Mouse (Mus musculus): ENCODE results near the gene Lsg1. TPM values are rescaled to one million over a fixed set of nuclear protein-coding genes. Genes with fewer than 3 reads are reported as not detected.

Lsg1 gene
- polyA plus RNA-seq (2014; fragmentation: Nextera tagmentation; extraction: Ambion mirVana) = 78.0 and 87.0 TPM in 2 replicates

DNA sequence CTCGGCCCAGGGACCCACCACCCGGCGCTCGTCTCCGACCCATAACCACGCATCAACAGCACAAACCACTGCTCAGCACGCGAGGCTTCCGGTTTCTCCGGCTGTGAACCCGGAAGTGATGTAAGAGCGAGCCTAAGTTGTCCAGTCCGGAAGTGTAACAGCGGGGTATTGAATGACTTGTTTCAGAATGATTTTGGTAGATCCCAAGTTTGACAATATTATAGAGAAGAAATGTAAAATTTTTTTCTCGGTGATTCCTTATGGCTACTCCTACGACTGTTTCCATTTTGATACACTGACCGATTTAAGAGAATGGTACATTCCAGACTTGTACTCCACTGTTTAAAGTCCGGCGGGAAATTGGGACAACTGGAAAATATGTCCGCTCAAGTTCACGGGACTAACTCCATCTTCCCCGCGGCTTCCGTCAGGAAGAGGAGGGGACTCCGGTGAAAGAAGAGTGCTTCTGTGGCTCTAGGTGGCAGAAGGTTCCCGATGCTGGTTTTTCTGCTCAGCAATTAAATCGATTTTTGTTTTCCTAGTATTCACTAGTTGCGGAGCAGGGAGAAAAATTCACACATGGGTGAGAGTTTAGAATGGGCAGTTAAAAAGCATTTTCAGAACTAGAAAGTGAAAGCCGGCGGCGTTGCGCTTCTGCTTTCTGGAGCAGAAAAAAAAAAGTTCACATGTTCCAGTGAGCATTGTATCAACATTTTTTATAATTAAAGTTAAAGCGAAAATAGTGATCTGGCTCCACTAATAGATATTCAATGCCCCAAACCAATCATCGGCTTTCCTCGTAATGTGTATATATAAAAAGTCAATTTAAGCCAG, at the start of gene Lsg1:
Gene Lsg1 (minus strand): TSS at position 99 of the 834 bp plus-strand sequence.
- peak; percentile 95 for DNase-seq (ENCODE audit: low spot score)
- Histone ChIP-seq H3K4me2 (ENCODE audit: low read depth, low read length) (peak within 1 kb of the TSS; percentile 81), H3K4me1 (ENCODE audit: control insufficient read depth, insufficient read depth, low read length) (no peaks in the 10 kb centered on the region), H3K9ac (replicated peaks; ENCODE audit: low read length) (peak within 1 kb of the TSS; percentile 77), H3K9me3 (replicated peaks; ENCODE audit: control insufficient read depth, low read length) (no peaks in the 10 kb centered on the region), H3K36me3 (replicated peaks; ENCODE audit: control insufficient read depth, insufficient read depth, low read depth, low read length) (peaks cover 5% of the 10 kb centered on the region; the same call in 1 of the 2 replicates), H3K27ac (replicated peaks; ENCODE audit: low read depth, low read length) (no peak within 1 kb of the TSS), H3K4me3 (ENCODE audit: low read depth, low read length) (peak within 1 kb of the TSS; percentile 82), H3K27me3 (ENCODE audit: control insufficient read depth, insufficient read depth, low read length) (no peaks in the 10 kb centered on the region)
- ATAC-seq (replicated peaks; ENCODE audit: insufficient number of reproducible peaks, low FRiP score, low TSS enrichment, low read depth) = peak; percentile 90
- WGBS = 5% methylated on average over 35 of the region's 35 CpGs

DNA sequence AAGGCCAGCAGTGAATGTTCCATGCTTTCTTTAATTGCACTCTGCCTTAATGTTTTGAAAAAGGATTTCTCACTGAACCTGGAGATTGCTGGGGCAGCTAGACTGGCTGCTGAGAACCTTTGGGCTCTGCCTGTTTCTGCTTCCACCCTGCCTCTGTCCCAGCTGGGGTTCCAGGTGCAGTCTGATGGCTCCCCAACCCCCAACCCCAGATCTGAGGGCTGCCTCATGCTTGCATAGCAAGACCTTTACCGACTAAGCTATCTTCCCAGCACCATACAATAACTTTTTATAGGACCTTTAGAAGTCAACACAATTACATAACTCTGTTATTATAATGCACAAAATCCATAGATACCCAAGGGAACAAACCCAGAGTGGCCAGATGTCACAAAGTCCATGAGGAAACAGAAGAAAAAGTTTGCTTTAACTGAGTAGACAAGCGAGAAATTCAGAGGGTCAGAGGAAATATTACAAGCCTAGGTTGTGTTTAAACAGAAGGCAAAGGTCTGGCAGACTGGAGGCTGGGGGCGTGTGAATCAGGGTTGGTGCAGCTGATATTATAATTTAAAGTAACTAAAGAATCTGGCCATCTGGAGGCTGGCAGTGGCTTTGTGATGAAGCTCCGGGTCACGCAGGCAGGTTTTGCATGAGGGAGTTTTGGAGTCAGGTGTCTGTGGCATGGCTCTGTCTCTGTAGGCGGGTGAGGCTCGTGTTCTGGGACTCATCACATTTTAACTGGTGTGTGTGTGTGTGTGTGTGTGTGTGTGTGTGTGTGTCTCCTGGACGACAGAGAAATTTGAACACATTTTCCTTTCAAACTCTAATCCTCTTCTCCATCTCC, 46.7 kb upstream of the Lsg1 start:
- no peak overlapping the region for H3K9ac ChIP-seq (replicated peaks; ENCODE audit: low read length)
- no peaks in the 10 kb centered on the region for H3K9me3 ChIP-seq (replicated peaks; ENCODE audit: control insufficient read depth, low read length)
- H3K4me1 ChIP-seq (ENCODE audit: control insufficient read depth, insufficient read depth, low read length) = no peaks in the 10 kb centered on the region
- WGBS = 44% methylated on average over 8 of the region's 8 CpGs
- H3K27ac ChIP-seq (replicated peaks; ENCODE audit: low read depth, low read length) = no peak overlapping the region
- ATAC-seq (replicated peaks; ENCODE audit: insufficient number of reproducible peaks, low FRiP score, low TSS enrichment, low read depth) = no peak
- H3K4me2 ChIP-seq (ENCODE audit: low read depth, low read length) = no peak overlapping the region
- DNase-seq (ENCODE audit: low spot score) = peak; percentile 33
- H3K27me3 ChIP-seq (ENCODE audit: control insufficient read depth, insufficient read depth, low read length) = no peaks in the 10 kb centered on the region
- no peak overlapping the region for H3K4me3 ChIP-seq (ENCODE audit: low read depth, low read length)
- H3K36me3 ChIP-seq (replicated peaks; ENCODE audit: control insufficient read depth, insufficient read depth, low read depth, low read length) = no peaks in the 10 kb centered on the region

DNA sequence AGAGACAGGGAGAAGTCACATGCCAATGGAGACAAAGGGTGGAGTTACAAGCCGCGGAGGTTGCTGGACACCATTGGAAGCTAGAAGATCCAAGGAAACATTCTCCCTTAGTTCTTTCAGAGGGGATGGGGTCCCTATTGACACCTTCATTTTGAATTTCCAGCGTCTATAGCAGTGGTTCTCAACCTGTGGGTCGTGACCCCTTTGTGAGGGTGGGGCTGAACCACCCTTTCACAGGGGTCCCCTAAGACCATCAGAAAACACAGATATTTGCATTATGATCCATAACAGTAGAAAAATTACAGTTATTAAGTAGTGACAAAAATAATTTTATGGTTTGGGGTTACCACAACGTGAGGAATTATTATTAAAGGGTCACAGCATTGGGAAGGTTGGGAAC, 42.1 kb upstream of the Lsg1 start:
- Histone ChIP-seq H3K9ac (replicated peaks; ENCODE audit: low read length) (no peak overlapping the region), H3K4me1 (ENCODE audit: control insufficient read depth, insufficient read depth, low read length) (no peaks in the 10 kb centered on the region), H3K4me3 (ENCODE audit: low read depth, low read length) (no peak overlapping the region), H3K4me2 (ENCODE audit: low read depth, low read length) (no peak overlapping the region), H3K9me3 (replicated peaks; ENCODE audit: control insufficient read depth, low read length) (no peaks in the 10 kb centered on the region), H3K36me3 (replicated peaks; ENCODE audit: control insufficient read depth, insufficient read depth, low read depth, low read length) (no peaks in the 10 kb centered on the region), H3K27me3 (ENCODE audit: control insufficient read depth, insufficient read depth, low read length) (no peaks in the 10 kb centered on the region), H3K27ac (replicated peaks; ENCODE audit: low read depth, low read length) (no peak overlapping the region)
- DNase-seq (ENCODE audit: low spot score) (no peak), ATAC-seq (replicated peaks; ENCODE audit: insufficient number of reproducible peaks, low FRiP score, low TSS enrichment, low read depth) (no peak)
- WGBS = 87% methylated on average over 5 of the region's 5 CpGs

DNA sequence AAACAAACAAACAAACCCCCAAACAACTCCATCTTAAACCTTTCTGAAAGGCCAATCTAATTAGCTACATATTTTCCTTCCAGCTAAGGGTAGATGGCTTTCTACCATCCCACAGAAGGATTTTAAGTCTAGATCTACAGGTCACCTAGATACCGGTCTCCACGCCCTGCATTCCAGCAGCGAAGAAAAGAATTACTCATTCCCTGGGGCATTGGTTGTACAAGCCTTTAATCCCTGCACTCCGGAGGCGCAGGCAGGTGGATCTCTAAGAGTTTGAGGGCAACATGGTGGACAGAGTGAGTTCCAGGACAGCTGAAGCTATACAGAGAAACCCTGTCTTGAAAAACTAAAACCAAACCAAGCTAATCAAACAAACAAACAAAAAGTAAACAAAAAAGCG, 41.0 kb upstream of the Lsg1 start:
- Histone ChIP-seq H3K9me3 (replicated peaks; ENCODE audit: control insufficient read depth, low read length) (no peaks in the 10 kb centered on the region), H3K4me2 (ENCODE audit: low read depth, low read length) (no peak overlapping the region), H3K27ac (replicated peaks; ENCODE audit: low read depth, low read length) (no peak overlapping the region), H3K4me3 (ENCODE audit: low read depth, low read length) (no peak overlapping the region), H3K36me3 (replicated peaks; ENCODE audit: control insufficient read depth, insufficient read depth, low read depth, low read length) (no peaks in the 10 kb centered on the region), H3K27me3 (ENCODE audit: control insufficient read depth, insufficient read depth, low read length) (no peaks in the 10 kb centered on the region), H3K4me1 (ENCODE audit: control insufficient read depth, insufficient read depth, low read length) (no peaks in the 10 kb centered on the region), H3K9ac (replicated peaks; ENCODE audit: low read length) (no peak overlapping the region)
- DNase-seq (ENCODE audit: low spot score) = no peak
- ATAC-seq (replicated peaks; ENCODE audit: insufficient number of reproducible peaks, low FRiP score, low TSS enrichment, low read depth) = no peak
- 33% methylated on average over 6 of the region's 6 CpGs for WGBS

DNA sequence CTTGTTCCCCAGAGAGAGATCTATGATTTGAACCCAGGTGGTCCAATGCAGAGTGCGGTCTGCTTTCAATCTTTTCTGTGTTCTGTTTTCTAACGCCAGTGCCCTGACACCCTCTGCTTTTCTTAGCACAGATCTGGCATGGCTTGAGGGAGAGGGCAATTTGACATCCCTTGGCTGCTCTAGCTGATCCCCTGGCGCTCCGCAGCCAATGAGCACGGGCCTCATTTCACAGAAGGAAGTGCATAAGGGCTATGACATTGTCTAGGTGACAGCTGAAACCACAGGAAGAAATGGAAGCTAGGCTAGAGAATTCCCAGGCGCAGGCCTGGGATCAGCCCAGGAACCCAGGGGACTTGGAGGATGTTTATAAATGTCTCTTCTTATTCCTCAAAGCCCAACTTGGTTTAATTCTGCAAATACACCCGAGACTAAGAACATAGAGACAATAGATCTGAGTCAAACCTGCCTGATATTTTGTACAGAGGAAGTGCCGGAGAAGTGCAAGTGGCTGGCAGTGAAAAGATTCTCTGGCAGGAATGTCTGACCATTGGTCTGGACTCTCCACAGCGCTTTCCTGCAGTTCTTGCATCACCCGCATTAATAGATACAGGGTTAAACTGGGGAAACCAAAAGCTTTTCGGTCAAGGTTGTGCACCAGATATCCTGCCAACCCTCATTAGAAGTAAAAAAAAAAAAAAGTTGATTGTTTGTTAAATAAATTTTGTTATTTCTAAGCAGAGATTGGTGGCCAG, 40.4 kb upstream of the Lsg1 start:
- DNase-seq (ENCODE audit: low spot score) (peak; percentile 55), ATAC-seq (replicated peaks; ENCODE audit: insufficient number of reproducible peaks, low FRiP score, low TSS enrichment, low read depth) (peak; percentile 67; the same call in 1 of the 2 replicates)
- Histone ChIP-seq H3K4me2 (ENCODE audit: low read depth, low read length) (no peak overlapping the region), H3K9ac (replicated peaks; ENCODE audit: low read length) (no peak overlapping the region), H3K4me3 (ENCODE audit: low read depth, low read length) (no peak overlapping the region), H3K27ac (replicated peaks; ENCODE audit: low read depth, low read length) (no peak overlapping the region), H3K36me3 (replicated peaks; ENCODE audit: control insufficient read depth, insufficient read depth, low read depth, low read length) (no peaks in the 10 kb centered on the region), H3K27me3 (ENCODE audit: control insufficient read depth, insufficient read depth, low read length) (no peaks in the 10 kb centered on the region), H3K9me3 (replicated peaks; ENCODE audit: control insufficient read depth, low read length) (no peaks in the 10 kb centered on the region), H3K4me1 (ENCODE audit: control insufficient read depth, insufficient read depth, low read length) (no peaks in the 10 kb centered on the region)
- WGBS = 57% methylated on average over 11 of the region's 11 CpGs

DNA sequence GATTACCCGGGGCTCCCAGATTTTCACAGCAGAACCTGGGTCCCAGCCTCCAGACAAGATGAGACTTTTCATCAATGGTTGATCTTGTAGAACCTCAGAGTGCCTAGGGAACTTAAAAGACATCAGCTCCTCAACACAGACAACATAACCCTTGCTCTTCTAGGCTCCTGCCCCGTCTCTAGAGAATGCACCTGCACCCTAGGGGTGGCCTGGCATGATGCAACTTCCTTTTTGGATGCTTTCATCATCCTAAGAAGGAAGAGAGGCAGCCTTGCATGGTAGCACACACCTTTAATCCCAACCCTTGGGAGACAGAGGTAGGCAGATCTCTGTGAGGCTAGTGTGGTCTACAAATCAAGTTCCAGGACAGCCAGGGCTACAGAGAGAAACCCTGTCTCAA, 37.2 kb upstream of the Lsg1 start:
- Histone ChIP-seq H3K4me2 (ENCODE audit: low read depth, low read length) (no peak overlapping the region), H3K9me3 (replicated peaks; ENCODE audit: control insufficient read depth, low read length) (no peaks in the 10 kb centered on the region), H3K27me3 (ENCODE audit: control insufficient read depth, insufficient read depth, low read length) (no peaks in the 10 kb centered on the region), H3K4me1 (ENCODE audit: control insufficient read depth, insufficient read depth, low read length) (no peaks in the 10 kb centered on the region), H3K4me3 (ENCODE audit: low read depth, low read length) (no peak overlapping the region), H3K9ac (replicated peaks; ENCODE audit: low read length) (no peak overlapping the region), H3K27ac (replicated peaks; ENCODE audit: low read depth, low read length) (no peak overlapping the region), H3K36me3 (replicated peaks; ENCODE audit: control insufficient read depth, insufficient read depth, low read depth, low read length) (no peaks in the 10 kb centered on the region)
- WGBS = 81% methylated on average over 2 of the region's 2 CpGs
- DNase-seq (ENCODE audit: low spot score) = no peak
- no peak for ATAC-seq (replicated peaks; ENCODE audit: insufficient number of reproducible peaks, low FRiP score, low TSS enrichment, low read depth)

DNA sequence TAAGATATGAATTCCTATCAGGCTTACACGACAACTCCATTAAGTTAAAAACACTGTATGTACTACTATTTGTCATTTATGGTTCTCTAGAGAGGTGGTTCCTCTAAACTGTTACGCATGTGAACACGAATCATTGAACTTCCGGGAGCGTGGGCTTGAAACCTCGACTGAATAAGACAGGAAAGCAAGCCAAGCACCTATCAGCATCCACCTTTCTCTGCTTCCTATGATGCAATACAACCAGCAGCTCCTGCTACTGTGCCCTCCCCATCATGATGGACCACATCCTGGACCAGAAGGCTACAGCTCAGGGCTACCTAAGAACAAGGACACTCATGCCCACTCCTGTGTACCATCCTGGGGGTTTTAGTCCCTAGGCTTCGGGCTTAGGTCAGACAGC, 36.3 kb upstream of the Lsg1 start:
- 84% methylated on average over 7 of the region's 7 CpGs for WGBS
- Histone ChIP-seq H3K4me3 (ENCODE audit: low read depth, low read length) (no peak overlapping the region), H3K4me2 (ENCODE audit: low read depth, low read length) (no peak overlapping the region), H3K27me3 (ENCODE audit: control insufficient read depth, insufficient read depth, low read length) (no peaks in the 10 kb centered on the region), H3K9ac (replicated peaks; ENCODE audit: low read length) (no peak overlapping the region), H3K4me1 (ENCODE audit: control insufficient read depth, insufficient read depth, low read length) (no peaks in the 10 kb centered on the region), H3K9me3 (replicated peaks; ENCODE audit: control insufficient read depth, low read length) (no peaks in the 10 kb centered on the region), H3K27ac (replicated peaks; ENCODE audit: low read depth, low read length) (no peak overlapping the region), H3K36me3 (replicated peaks; ENCODE audit: control insufficient read depth, insufficient read depth, low read depth, low read length) (no peaks in the 10 kb centered on the region)
- ATAC-seq (replicated peaks; ENCODE audit: insufficient number of reproducible peaks, low FRiP score, low TSS enrichment, low read depth) (no peak), DNase-seq (ENCODE audit: low spot score) (no peak)

Data from embryonic facial prominence, embryonic 11.5 days (tissue).